Comparison of ENCODE assay signal across 8 mouse cellular contexts in the genomic region with DNA sequence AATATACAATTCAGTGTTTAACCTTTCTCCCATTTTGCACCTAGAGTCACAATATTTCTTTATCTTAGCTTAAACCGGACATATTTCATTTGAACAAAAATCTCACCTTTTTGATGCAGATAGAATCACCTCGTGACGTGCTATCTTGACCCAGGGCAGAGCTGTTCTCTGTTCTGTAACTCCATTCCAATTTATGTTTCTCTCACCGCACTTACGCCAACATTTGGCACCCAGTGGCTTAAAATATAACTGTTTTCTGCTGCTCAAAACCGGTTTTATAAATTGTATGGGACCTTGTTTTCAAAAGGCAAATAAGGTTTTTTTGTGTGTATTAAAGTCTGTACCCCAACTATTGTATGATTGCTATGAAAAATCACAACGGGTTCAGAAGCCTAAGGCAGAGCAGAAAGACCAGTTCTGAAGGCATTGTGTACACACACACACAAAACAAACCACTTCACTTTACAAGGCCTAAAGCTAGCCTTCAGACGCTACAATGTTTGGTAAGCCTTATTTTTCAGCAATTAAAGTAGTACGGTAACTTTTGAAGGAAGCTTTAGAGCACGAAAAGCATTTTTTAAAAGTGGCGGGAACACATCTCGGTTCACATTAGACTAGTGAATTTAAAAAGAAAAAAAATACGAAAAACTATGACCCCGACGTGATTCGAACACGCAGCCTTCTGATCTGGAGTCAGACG. TPM values are rescaled to one million over a fixed set of nuclear protein-coding genes. Genes with fewer than 3 reads are reported as not detected.
DNase-seq lines count a peak whose midpoint lies in the region; ATAC-seq and TF ChIP-seq lines count a peak whose summit lies in the region.

A gene (minus strand): TSS at position 555 of the 700 bp plus-strand sequence.

- H3K36me3 ChIP-seq in kidney, embryonic 14.5 days (ENCODE audit: control insufficient read depth, insufficient read depth, low read length): no peaks in the 10 kb centered on the region
- no peaks in the 10 kb centered on the region for H3K36me3 ChIP-seq in forebrain, embryonic 15.5 days
- H3K36me3 ChIP-seq in hindbrain, embryonic 12.5 days: no peaks in the 10 kb centered on the region
- H3K36me3 ChIP-seq in liver, embryonic 14.5 days (replicated peaks; ENCODE audit: control insufficient read depth, insufficient read depth, low read depth): no peaks in the 10 kb centered on the region

- H3K4me2 ChIP-seq in kidney, embryonic 14.5 days (replicated peaks; ENCODE audit: low read depth, low read length): peak within 1 kb of the TSS; percentile 49
- H3K4me2 ChIP-seq in forebrain, embryonic 15.5 days (replicated peaks): peak within 1 kb of the TSS; percentile 56
- peak within 1 kb of the TSS; percentile 54 for H3K4me2 ChIP-seq in hindbrain, embryonic 12.5 days (replicated peaks)
- peak within 1 kb of the TSS; percentile 86 for H3K4me2 ChIP-seq in liver, embryonic 14.5 days (ENCODE audit: low read depth)

- H3K27me3 ChIP-seq in kidney, embryonic 14.5 days (ENCODE audit: control insufficient read depth, insufficient read depth, low read length): no peaks in the 10 kb centered on the region
- H3K27me3 ChIP-seq in forebrain, embryonic 15.5 days: no peaks in the 10 kb centered on the region
- no peaks in the 10 kb centered on the region for H3K27me3 ChIP-seq in hindbrain, embryonic 12.5 days
- H3K27me3 ChIP-seq in liver, embryonic 14.5 days (ENCODE audit: control insufficient read depth, insufficient read depth, low read length): no peaks in the 10 kb centered on the region

- peak within 1 kb of the TSS; percentile 66 for H3K9ac ChIP-seq in kidney, embryonic 14.5 days (ENCODE audit: low read depth, low read length)
- H3K9ac ChIP-seq in forebrain, embryonic 15.5 days (replicated peaks): peak within 1 kb of the TSS; percentile 65
- peak within 1 kb of the TSS; percentile 68 for H3K9ac ChIP-seq in hindbrain, embryonic 12.5 days
- peak within 1 kb of the TSS; percentile 87 for H3K9ac ChIP-seq in liver, embryonic 14.5 days (replicated peaks)

- no peaks in the 10 kb centered on the region for H3K9me3 ChIP-seq in kidney, embryonic 14.5 days (ENCODE audit: control insufficient read depth, low read length)
- H3K9me3 ChIP-seq in forebrain, embryonic 15.5 days: no peaks in the 10 kb centered on the region
- H3K9me3 ChIP-seq in hindbrain, embryonic 12.5 days (replicated peaks): no peaks in the 10 kb centered on the region
- H3K9me3 ChIP-seq in liver, embryonic 14.5 days (ENCODE audit: control insufficient read depth, low read length): no peaks in the 10 kb centered on the region

- ATAC-seq in kidney, embryonic 14.5 days (ENCODE audit: low FRiP score, low TSS enrichment): peak; percentile 5; the same call in 1 of the 2 replicates
- peak; percentile 3 for ATAC-seq in forebrain, embryonic 15.5 days (replicated peaks)
- no peak for ATAC-seq in hindbrain, embryonic 12.5 days (ENCODE audit: low FRiP score)
- ATAC-seq in liver, embryonic 14.5 days (ENCODE audit: insufficient read depth): peak; percentile 2

- H3K27ac ChIP-seq in kidney, embryonic 14.5 days (ENCODE audit: low read depth, low read length): peak within 1 kb of the TSS; percentile 97
- H3K27ac ChIP-seq in forebrain, embryonic 15.5 days (replicated peaks): peak within 1 kb of the TSS; percentile 100
- peak within 1 kb of the TSS; percentile 97 for H3K27ac ChIP-seq in hindbrain, embryonic 12.5 days
- H3K27ac ChIP-seq in liver, embryonic 14.5 days: peak within 1 kb of the TSS; percentile 94

- TF ChIP-seq CTCF in liver, embryonic 14.5 days (IDR thresholded peaks at IDR 0.05; ENCODE audit: low read depth): no peak

- peaks cover 19% of the 10 kb centered on the region for H3K4me1 ChIP-seq in kidney, embryonic 14.5 days (ENCODE audit: control insufficient read depth, insufficient read depth, low read length)
- H3K4me1 ChIP-seq in forebrain, embryonic 15.5 days: peaks cover 28% of the 10 kb centered on the region
- H3K4me1 ChIP-seq in hindbrain, embryonic 12.5 days: peaks cover 20% of the 10 kb centered on the region
- H3K4me1 ChIP-seq in liver, embryonic 14.5 days (replicated peaks; ENCODE audit: control insufficient read depth in 2 of 2, insufficient read depth in 2 of 2, low read length in 1 of 2): peaks cover 13 to 25% of the 10 kb centered on the region in 2 experiments

- 8% methylated on average over 18 of the region's 18 CpGs for WGBS in kidney, embryonic 14.5 days
- WGBS in forebrain, embryonic 15.5 days: 12% methylated on average over 18 of the region's 18 CpGs
- WGBS in hindbrain, embryonic 12.5 days: 11% methylated on average over 18 of the region's 18 CpGs
- WGBS in liver, embryonic 14.5 days (ENCODE audit: insufficient replicate concordance): 9% methylated on average over 18 of the region's 18 CpGs

- no peak for TF ChIP-seq EP300 in liver, embryonic 14.5 days (IDR thresholded peaks at IDR 0.05; ENCODE audit: low read depth)

- H3K4me3 ChIP-seq in kidney, embryonic 14.5 days (ENCODE audit: low read length): peak within 1 kb of the TSS; percentile 43
- peak within 1 kb of the TSS; percentile 71 for H3K4me3 ChIP-seq in forebrain, embryonic 15.5 days
- H3K4me3 ChIP-seq in hindbrain, embryonic 12.5 days: peak within 1 kb of the TSS; percentile 51
- H3K4me3 ChIP-seq in liver, embryonic 14.5 days (ENCODE audit: insufficient read depth in 1 of 2, low read depth in 2 of 2, low read length in 2 of 2): peak within 1 kb of the TSS; percentile 60 to 82

- no peak for DNase-seq in kidney, postnatal 14 days
- DNase-seq in NIH3T3 (ENCODE audit: low read depth): peak; percentile 51
- DNase-seq in liver, embryonic 14.5 days (ENCODE audit: low read depth in 3 of 3, low spot score in 3 of 3): no peak
- no peak for DNase-seq in right cerebral cortex, postnatal 36 days (ENCODE audit: low spot score in 2 of 2)
- DNase-seq in thymus, adult 18-20 months: no peak

RNA-seq across cellular contexts. Expression of the gene that starts here (rescaled TPM):
- 293 and 328 TPM in 2 replicates for polyA plus RNA-seq in kidney, embryonic 14.5 days (2014; fragmentation: Nextera tagmentation; extraction: Ambion mirVana)
- polyA plus RNA-seq in forebrain, embryonic 15.5 days (2015; fragmentation: Nextera tagmentation; extraction: Ambion mirVana): 191 and 194 TPM in 2 replicates
- polyA plus RNA-seq in hindbrain, embryonic 12.5 days (2016; fragmentation: Nextera tagmentation; extraction: Ambion mirVana): 298 and 322 TPM in 2 replicates
- polyA plus RNA-seq in liver, embryonic 14.5 days (2012; rRNA removed): 79.8 and 111 TPM in 2 replicates
- polyA plus RNA-seq in liver, embryonic 14.5 days (2014; fragmentation: Nextera tagmentation; extraction: Ambion mirVana): 116 and 130 TPM in 2 replicates
